Mouse (Mus musculus) kidney, adult 18-20 months (tissue): ENCODE data around the gene Gm5089.

ENCODE experiments used
- DNase-seq: peaks from one replicate; pipeline ENCODE4 v3.0.0; 2021

Gene Gm5089

GRCm38 (mm10) chr14:122477261-122477671, 26.4 kb upstream of the Gm5089 start:
- peak; percentile 19 for DNase-seq

GRCm38 (mm10) chr14:122476822-122477215, 25.9 kb upstream of the Gm5089 start:
- no peak for DNase-seq

- peak; percentile 46 for DNase-seq
Measured at GRCm38 (mm10) chr14:122476041-122476821, 25.3 kb upstream of the Gm5089 start.

GRCm38 (mm10) chr14:122475557-122476040, 24.7 kb upstream of the Gm5089 start:
- peak; percentile 46 for DNase-seq

GRCm38 (mm10) chr14:122474891-122475556, 24.1 kb upstream of the Gm5089 start, which contains the start of gene Zic2:
TSS of gene Zic2 (plus strand) at chr14:122475435.
- peak; percentile 40 for DNase-seq

GRCm38 (mm10) chr14:122474041-122474890, 23.4 kb upstream of the Gm5089 start:
- peak; percentile 36 for DNase-seq

- no peak for DNase-seq
Measured at GRCm38 (mm10) chr14:122473211-122473751, 22.4 kb upstream of the Gm5089 start.

- no peak for DNase-seq
Measured at GRCm38 (mm10) chr14:122472647-122473046, 21.7 kb upstream of the Gm5089 start.

- peak; percentile 16 for DNase-seq
Measured at GRCm38 (mm10) chr14:122472161-122472560, 21.2 kb upstream of the Gm5089 start.

GRCm38 (mm10) chr14:122471449-122472085, 20.7 kb upstream of the Gm5089 start:
- DNase-seq = no peak

GRCm38 (mm10) chr14:122468971-122469755, 18.2 kb upstream of the Gm5089 start:
- DNase-seq = peak; percentile 17

GRCm38 (mm10) chr14:122467926-122468841, 17.3 kb upstream of the Gm5089 start:
- DNase-seq = peak; percentile 12

- DNase-seq = no peak
Measured at GRCm38 (mm10) chr14:122466756-122467362, 15.9 kb upstream of the Gm5089 start.

GRCm38 (mm10) chr14:122465931-122466490, 15.1 kb upstream of the Gm5089 start:
- DNase-seq = no peak

GRCm38 (mm10) chr14:122464763-122465741, 14.1 kb upstream of the Gm5089 start, which contains the start of gene Zic5:
TSS of gene Zic5 (minus strand) at chr14:122465677.
- DNase-seq = peak; percentile 23

- peak; percentile 35 for DNase-seq
Measured at GRCm38 (mm10) chr14:122464351-122464762, 13.4 kb upstream of the Gm5089 start.

- peak; percentile 59 for DNase-seq
Measured at GRCm38 (mm10) chr14:122463734-122464341, 12.9 kb upstream of the Gm5089 start.
